Mouse (Mus musculus) bone marrow macrophage, adult 2 months (primary cell): ENCODE results near the gene Trmt2b. TPM values are rescaled to one million over a fixed set of nuclear protein-coding genes. Genes with fewer than 3 reads are reported as not detected.

Source experiments
- H3K27ac ChIP-seq: 2 replicates; pipeline ENCODE4 v1.5.1; 2012; ENCODE audit warnings: low read depth, low read length; ENCODE audit not compliant: insufficient read depth
- H3K4me1 ChIP-seq: 2 replicates; pipeline ENCODE4 v1.6.1; 2012; ENCODE audit warnings: low read length; ENCODE audit not compliant: control insufficient read depth, insufficient read depth
- H3K4me3 ChIP-seq: 2 replicates; pipeline ENCODE4 v1.5.1; 2012; ENCODE audit warnings: mild to moderate bottlenecking, low read length, moderate library complexity; ENCODE audit not compliant: insufficient read depth
- CTCF ChIP-seq: IDR thresholded peaks from 2 replicates; pipeline ENCODE4 v1.5.1; 2012; ENCODE audit warnings: low read depth, mild to moderate bottlenecking, low read length, moderate library complexity
- POLR2A ChIP-seq: IDR thresholded peaks from 2 replicates; pipeline ENCODE4 v1.6.1; 2012; ENCODE audit warnings: mild to moderate bottlenecking, low read depth, low read length, borderline replicate concordance
- polyA plus RNA-seq: library from polyadenylated mRNA; stranded (reverse); fragments of >200 nt; gene quantifications from 2 replicates; pipeline ENCODE4 v1.2.4, GENCODE M21; 2012; ENCODE audit not compliant: missing spikeins, insufficient read depth, insufficient read length

Trmt2b gene
- polyA plus RNA-seq, 1 experiment: 24.3 TPM

DNA sequence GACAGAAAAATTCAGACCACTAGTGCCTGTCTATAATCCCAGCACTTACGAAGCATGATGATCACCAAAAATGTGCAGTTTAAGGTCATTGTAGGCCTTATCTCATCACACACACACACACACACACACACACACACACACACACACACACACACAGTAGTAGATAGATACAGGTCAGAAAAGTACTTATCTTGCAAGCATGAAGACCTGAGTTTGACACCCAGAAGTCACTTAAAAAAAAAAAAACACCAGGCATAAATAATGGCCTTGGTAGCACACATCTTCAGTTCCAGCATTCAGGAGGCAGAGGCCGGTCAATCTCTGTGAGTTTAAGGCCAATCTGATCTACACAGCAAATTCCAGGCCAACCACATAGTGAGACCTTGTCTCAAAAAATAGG, 10.5 kb upstream of the Trmt2b start:
- no peaks in the 10 kb centered on the region for H3K4me1 ChIP-seq
- no peak overlapping the region for H3K4me3 ChIP-seq
- no peak for TF ChIP-seq POLR2A
- TF ChIP-seq CTCF: no peak
- no peak overlapping the region for H3K27ac ChIP-seq

DNA sequence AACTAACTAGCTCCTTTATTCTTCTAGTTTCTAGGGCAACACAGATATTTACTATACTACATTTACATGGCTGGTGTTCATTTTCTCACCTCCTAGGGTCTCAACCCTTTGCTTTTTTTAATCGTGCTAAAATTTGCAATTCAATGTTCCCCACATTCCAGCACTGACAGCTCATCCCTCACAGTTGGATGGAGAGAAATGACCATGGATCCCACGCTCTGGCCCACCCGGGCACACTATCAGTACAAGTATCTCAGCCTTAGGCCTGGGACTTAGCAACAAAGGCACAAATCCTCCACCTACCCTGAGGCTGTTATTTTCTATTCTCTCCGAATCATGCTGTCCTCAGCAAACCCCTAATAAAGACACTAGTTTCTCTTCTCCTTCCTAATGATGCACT, 9.0 kb upstream of the Trmt2b start:
- no peak for TF ChIP-seq CTCF
- TF ChIP-seq POLR2A: no peak
- H3K27ac ChIP-seq: no peak overlapping the region

DNA sequence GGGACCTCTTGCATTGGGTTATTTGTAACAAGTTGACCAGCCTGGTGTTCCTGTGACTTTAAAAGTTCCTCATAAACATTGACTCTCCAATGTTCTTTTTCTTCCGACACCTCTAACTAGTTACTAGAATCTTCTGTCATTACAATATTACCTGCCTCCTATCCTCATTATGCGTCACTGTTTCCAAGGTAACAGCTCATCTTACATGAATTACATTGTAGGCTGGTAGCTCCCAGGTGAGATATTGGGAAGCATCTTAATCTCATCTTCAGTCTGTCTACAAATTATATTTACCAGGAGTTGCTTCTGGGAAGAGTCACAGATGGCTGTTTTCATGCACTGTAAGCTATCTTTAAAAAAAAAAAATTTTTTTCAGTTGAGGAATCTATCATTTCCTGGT, 8.3 kb upstream of the Trmt2b start:
- TF ChIP-seq POLR2A: no peak
- TF ChIP-seq CTCF: no peak
- Histone ChIP-seq H3K4me1 (no peaks in the 10 kb centered on the region), H3K4me3 (no peak overlapping the region), H3K27ac (no peak overlapping the region)

More for the DNA sequence above, 9.0 kb upstream of the Trmt2b start:
- Histone ChIP-seq H3K4me3 (no peak overlapping the region), H3K4me1 (no peaks in the 10 kb centered on the region)

DNA sequence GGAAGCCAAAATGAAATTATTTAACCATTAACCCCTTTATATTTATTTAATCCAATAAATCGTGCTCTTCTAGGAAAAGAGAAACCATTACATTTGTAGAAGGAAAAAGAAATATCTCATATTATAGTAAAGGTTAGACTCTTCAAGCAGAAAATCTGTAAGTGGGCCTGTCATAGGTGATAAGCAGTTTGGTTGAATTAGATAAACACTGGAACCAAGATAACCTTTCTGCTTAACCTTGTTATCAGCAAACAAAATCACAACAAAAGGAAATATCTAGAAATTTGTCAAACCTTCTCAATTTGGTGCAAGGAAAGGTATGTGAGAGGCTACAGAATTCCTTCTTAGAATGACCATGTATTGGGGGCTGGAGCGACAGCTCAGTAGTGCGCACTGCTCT, 3.7 kb upstream of the Trmt2b start:
- no peak overlapping the region for H3K4me3 ChIP-seq
- no peak overlapping the region for H3K27ac ChIP-seq
- no peak for TF ChIP-seq POLR2A
- H3K4me1 ChIP-seq: peaks cover 4% of the 10 kb centered on the region

DNA sequence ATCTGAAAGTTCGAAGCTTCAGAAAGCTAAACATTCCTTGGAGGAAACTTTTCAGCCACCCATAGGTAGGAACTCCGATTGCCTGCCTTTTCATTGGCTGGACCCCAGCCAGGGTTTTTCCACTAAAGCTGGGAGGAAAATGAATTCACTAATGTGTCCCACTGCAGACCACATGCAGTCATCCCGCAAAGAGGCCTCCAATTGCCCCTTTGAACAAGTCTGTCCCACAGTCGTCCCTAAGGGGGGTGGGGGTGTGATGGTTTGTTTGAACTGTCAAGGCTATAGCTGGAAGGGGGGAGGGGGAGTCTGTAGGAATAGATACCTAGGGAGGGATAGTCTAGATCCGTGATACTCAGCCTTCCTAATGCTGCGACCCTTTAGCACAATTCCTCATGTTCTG, 1.1 kb downstream of the Trmt2b start:
- no peak for TF ChIP-seq CTCF
- no peak for TF ChIP-seq POLR2A
- H3K27ac ChIP-seq: no peak overlapping the region
- peaks cover 5% of the 10 kb centered on the region for H3K4me1 ChIP-seq
- no peak overlapping the region; the same call in 1 of the 2 replicates for H3K4me3 ChIP-seq

DNA sequence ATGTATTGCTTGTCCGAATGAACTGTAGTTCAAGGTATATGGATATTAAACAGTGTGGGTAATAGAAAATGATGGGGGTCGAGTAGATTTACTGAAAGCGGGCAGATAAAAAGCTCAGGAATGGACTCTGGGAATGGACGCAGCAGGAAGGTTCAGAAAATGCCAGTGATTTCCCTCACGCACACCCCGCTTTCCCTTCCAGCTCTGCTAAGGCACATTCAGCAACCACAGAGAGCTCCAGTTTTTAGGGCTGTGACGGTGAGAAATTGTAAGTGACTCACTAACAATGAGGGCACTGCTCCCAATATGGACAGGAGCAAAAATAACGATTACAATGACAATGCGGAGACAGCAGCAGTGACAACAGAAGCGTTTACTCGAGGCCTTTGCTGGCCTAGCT, 14.7 kb downstream of the Trmt2b start:
- Histone ChIP-seq H3K4me1 (no peaks in the 10 kb centered on the region), H3K4me3 (no peak overlapping the region), H3K27ac (no peak overlapping the region)
- no peak for TF ChIP-seq CTCF

DNA sequence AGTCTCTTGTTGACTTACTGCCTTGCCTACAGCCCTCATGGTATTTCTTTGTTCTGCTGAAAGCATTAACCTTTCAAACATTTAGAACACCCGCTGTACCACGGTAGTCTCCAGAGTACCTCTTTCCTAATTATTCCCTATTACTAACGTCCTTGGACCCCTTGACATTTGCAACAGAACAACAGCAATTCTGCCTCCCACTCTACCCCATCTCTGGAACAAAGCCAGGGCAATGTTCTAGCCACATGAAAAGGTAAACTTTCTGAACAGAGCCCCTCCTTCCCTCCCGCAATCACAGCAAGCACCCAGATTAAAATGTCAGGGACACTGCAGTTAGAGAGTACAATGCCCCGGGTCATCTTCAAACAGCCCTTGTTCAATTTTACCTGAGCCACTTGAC, 15.6 kb downstream of the Trmt2b start:
- no peak overlapping the region for H3K27ac ChIP-seq
- H3K4me3 ChIP-seq: no peak overlapping the region
- H3K4me1 ChIP-seq: no peaks in the 10 kb centered on the region
- TF ChIP-seq CTCF (no peak), POLR2A (no peak)

DNA sequence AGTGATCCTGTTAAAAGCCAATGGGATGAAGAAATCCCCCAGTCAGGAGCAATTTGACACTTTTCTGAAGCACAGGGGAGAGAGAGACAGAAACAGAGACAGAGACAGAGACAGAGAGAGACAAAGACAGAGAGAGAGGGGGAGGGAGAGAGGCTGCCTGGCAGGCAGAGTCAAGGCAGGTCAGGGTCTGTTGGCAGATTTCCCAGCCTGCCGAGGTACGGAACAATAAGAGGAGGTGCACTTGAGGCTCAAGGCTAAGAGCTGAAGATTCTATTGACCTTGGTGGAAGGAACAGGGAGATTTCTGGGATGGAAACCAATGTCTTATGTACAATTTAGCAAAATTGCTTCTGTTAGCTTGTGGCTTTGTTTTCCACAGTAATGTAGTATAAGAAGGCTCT, 28.6 kb downstream of the Trmt2b start:
- H3K4me3 ChIP-seq: no peak overlapping the region
- no peak overlapping the region for H3K27ac ChIP-seq
- H3K4me1 ChIP-seq: no peaks in the 10 kb centered on the region
- TF ChIP-seq CTCF (no peak), POLR2A (no peak)

DNA sequence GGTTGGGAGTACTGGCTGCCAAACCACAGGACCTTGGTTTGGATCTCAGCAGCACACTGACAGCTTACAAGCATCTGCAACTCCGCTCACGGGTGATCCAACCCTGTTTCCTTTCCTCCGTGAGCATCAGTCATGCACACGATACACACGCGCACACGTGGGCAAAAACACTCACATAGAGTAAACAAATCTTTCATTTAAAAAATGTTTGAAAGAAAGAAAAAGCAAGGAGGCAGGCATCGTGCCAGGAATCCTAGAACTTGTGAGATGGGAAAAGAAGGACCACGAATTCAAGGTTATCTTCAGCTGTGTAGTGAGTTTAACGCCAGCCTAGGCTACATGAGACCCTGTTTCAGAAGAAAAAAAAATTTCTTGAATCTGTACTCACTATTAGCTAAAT, 30.8 kb downstream of the Trmt2b start:
- Histone ChIP-seq H3K27ac (no peak overlapping the region), H3K4me3 (no peak overlapping the region), H3K4me1 (no peaks in the 10 kb centered on the region)
- TF ChIP-seq CTCF: no peak
- TF ChIP-seq POLR2A: no peak

DNA sequence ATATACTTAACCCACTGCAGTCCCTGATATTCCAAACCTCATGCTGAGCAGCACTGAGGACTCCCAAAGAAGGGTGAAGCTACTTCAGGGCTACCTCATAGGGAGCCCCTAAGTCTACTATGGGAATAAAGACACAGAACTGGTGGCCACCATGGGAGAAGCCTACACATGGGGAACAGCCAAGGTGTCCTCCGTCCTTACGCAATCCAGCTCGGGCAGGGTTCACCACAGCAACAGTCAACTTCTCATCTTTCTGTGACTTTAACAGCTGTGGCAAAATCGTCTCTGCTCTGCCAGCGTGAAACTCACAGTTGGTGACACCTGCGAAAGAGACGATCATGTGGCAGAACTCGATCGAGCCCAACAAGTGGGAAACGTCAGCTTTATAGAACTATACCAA, 38.5 kb downstream of the Trmt2b start:
- no peak overlapping the region for H3K27ac ChIP-seq
- TF ChIP-seq CTCF (no peak), POLR2A (no peak)
- no peak overlapping the region for H3K4me3 ChIP-seq
- H3K4me1 ChIP-seq: no peaks in the 10 kb centered on the region

DNA sequence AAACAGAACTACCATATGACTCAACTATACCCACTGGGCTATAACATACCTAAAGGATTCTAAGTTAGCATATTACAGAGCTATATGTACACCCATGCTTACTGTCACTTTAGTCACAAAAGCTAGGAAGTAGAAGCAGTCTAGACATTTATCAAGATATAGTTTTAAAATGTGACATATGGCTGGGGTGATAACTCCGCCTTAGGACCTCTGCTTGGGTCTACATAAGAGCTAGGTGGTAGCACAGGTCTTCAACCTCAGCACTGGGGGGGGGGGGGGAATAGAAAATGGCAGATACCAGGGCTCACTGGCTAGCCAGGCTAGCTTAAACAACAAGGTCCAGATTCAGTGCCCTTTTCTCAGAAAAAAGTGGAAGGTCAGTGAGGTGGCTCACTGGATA, 43.7 kb downstream of the Trmt2b start:
- Histone ChIP-seq H3K4me3 (no peak overlapping the region), H3K4me1 (no peaks in the 10 kb centered on the region), H3K27ac (no peak overlapping the region)
- no peak for TF ChIP-seq POLR2A
- TF ChIP-seq CTCF: no peak
